Mouse (Mus musculus) myocyte (in vitro differentiated cells): ENCODE measurements around the gene Zmat5.

Experiments
- CEBPB ChIP-seq: IDR thresholded peaks from 2 replicates; pipeline ENCODE4 v1.6.1; 2011; ENCODE audit warnings: mild to moderate bottlenecking, moderate library complexity; ENCODE audit not compliant: poor library complexity, insufficient read depth, severe bottlenecking
- E2F4 ChIP-seq: IDR thresholded peaks from one replicate; pipeline ENCODE4 v1.6.1; 2011; ENCODE audit warnings: mild to moderate bottlenecking, control low read depth, moderate library complexity; ENCODE audit not compliant: insufficient read depth
- MAX ChIP-seq: IDR thresholded peaks from one replicate; pipeline ENCODE4 v1.6.1; 2011; ENCODE audit warnings: low read depth, mild to moderate bottlenecking, control low read depth
- MYOD1 ChIP-seq, 3 experiments: IDR thresholded peaks; one replicate each; pipeline ENCODE4 v1.6.1; 2011; ENCODE audit warnings: control low read depth in 2 of 3, low read depth in 2 of 3, mild to moderate bottlenecking in 2 of 3, moderate library complexity in 1 of 3; ENCODE audit not compliant: insufficient read length in 2 of 3, control insufficient read depth in 1 of 3
- MYOG ChIP-seq, 3 experiments: IDR thresholded peaks; one replicate each; pipeline ENCODE4 v1.6.1; 2011; ENCODE audit warnings: control low read depth in 2 of 3, low read depth in 2 of 3, mild to moderate bottlenecking in 2 of 3; ENCODE audit not compliant: insufficient read length in 2 of 3, control insufficient read depth in 1 of 3, insufficient read depth in 1 of 3
- POLR2A ChIP-seq: IDR thresholded peaks from one replicate; pipeline ENCODE4 v1.6.1; 2011; ENCODE audit warnings: low read depth, mild to moderate bottlenecking, control low read depth, moderate library complexity; ENCODE audit not compliant: insufficient read length
- POLR2AphosphoS2 ChIP-seq: IDR thresholded peaks from one replicate; pipeline ENCODE4 v1.6.1; 2011; ENCODE audit warnings: low read depth, control low read depth; ENCODE audit not compliant: insufficient read length
- REST ChIP-seq: IDR thresholded peaks from one replicate; pipeline ENCODE4 v1.6.1; 2011; ENCODE audit warnings: mild to moderate bottlenecking, control low read depth, moderate library complexity; ENCODE audit not compliant: insufficient read depth, insufficient read length
- SRF ChIP-seq: IDR thresholded peaks from one replicate; pipeline ENCODE4 v1.6.1; 2011; ENCODE audit warnings: low read depth; ENCODE audit not compliant: control insufficient read depth, insufficient read length
- TCF12 ChIP-seq: IDR thresholded peaks from one replicate; pipeline ENCODE4 v1.6.1; 2011; ENCODE audit warnings: mild to moderate bottlenecking, control low read depth; ENCODE audit not compliant: poor library complexity, insufficient read depth, severe bottlenecking
- TCF3 ChIP-seq: IDR thresholded peaks from one replicate; pipeline ENCODE4 v1.6.1; 2011; ENCODE audit warnings: low read depth, control low read depth; ENCODE audit not compliant: insufficient read length
- USF1 ChIP-seq: IDR thresholded peaks from one replicate; pipeline ENCODE4 v1.6.1; 2011; ENCODE audit warnings: low read depth, mild to moderate bottlenecking, control low read depth, moderate library complexity

GRCm38 (mm10) chr11:4764476-4764875 lies 60.0 kb downstream of the Zmat5 start:
- TF ChIP-seq POLR2A (no peak), MAX (no peak), TCF3 (no peak), TCF12 (no peak), MYOG (IDR thresholded peaks at IDR 0.05; ENCODE audit: control insufficient read depth in 1 of 3, insufficient read depth in 1 of 3, insufficient read length in 2 of 3, low read depth in 2 of 3) (no peak), POLR2AphosphoS2 (no peak), SRF (no peak), USF1 (no peak), CEBPB (no peak), MYOD1 (IDR thresholded peaks at IDR 0.05; ENCODE audit: control insufficient read depth in 1 of 3, insufficient read length in 2 of 3, low read depth in 2 of 3) (no peak), E2F4 (no peak), REST (no peak)
